Mouse (Mus musculus): Measurements from ENCODE around the gene Irf8.

DNA sequence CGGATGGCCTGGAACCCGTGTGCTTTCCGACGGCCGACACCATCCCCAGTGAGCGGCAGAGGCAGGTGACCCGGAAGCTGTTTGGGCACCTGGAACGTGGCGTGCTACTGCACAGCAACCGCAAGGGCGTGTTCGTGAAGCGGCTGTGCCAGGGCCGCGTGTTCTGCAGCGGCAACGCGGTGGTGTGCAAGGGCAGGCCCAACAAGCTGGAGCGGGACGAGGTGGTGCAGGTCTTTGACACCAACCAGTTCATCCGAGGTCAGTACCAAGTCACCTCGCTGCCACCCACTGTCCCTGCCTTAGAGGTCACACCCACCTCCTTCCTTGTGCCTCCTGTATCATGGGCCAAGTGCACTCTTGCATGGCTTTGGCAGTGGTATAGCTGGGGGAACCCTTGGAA lies 17.3 kb downstream of the Irf8 start:
- TF ChIP-seq CTCF (IDR thresholded peaks at IDR 0.05 in 2 of 3, conservative IDR thresholded peaks at IDR 0.05 in 1 of 3; ENCODE audit: control insufficient read depth in 1 of 3, insufficient read depth in 1 of 3, low read depth in 2 of 3, low read length in 3 of 3, poor library complexity in 1 of 3, severe bottlenecking in 1 of 3) (no peak), NRF1 (IDR thresholded peaks at IDR 0.05; ENCODE audit: insufficient read depth, low read depth, low read length, poor library complexity, severe bottlenecking) (no peak), JUND (IDR thresholded peaks at IDR 0.05; ENCODE audit: low read depth, low read length) (no peak)

Measured in MEL (cell line).